Mouse (Mus musculus): ENCODE results near the gene Aldh1a7.

DNA sequence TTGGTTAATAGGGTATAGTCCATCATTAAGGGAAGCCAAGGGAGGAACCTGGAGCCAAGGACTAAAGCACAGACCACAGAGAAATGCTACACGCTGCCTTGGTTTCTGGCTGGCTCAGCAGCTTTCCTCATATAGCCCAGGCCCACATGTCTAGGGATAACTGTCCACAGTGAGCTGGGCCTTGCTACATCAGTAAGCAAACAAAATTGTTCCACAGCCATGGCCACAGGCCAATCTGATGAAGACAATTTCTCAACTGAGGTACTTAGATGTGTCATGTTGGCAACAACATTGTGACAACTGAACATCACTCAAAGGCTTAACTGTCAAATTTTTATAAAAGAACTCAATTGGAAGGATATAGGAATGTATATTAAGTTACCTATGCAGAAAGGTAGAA lies 12.3 kb downstream of the Aldh1a7 start:
- TF ChIP-seq CTCF (IDR thresholded peaks at IDR 0.05; ENCODE audit: insufficient read depth, low read depth, low read length) (no peak), POLR2A (IDR thresholded peaks at IDR 0.05; ENCODE audit: insufficient read depth, low read depth, low read length) (no peak)
